Mouse (Mus musculus): Measurements from ENCODE around the gene Dppa4. TPM values are rescaled to one million over a fixed set of nuclear protein-coding genes. Genes with fewer than 3 reads are reported as not detected.
"Not testable (repeated sequence)": the region's sequence is repeated elsewhere in the genome, so short reads cannot be mapped to it uniquely, and the experiment has no call there.

Gene Dppa4
- polyA plus RNA-seq, 1 experiment from 2014 or later = not detected

DNA sequence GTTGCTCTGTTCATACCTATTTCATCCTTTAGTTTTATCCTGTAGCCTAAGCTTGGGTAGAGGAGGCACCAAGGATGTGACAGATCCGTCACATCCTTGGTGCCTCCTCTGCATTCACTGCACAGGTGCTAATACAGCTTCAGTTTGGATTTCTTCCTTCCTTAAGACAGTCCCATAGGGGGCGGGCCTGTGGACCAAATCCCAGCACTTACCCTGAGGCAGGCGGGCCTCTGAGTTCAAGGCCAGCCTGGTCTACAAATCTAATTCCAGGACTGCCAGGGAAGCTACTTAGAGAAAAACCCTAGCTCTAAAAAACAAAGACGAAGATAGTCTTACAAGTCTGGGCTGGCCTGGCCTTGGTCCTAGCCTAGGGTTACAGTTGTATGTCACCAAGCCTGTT lies 2.0 kb downstream of the Dppa4 start:
- no peak overlapping the region for H3K4me2 ChIP-seq
- no peaks in the 10 kb centered on the region for H3K36me3 ChIP-seq
- no peaks in the 10 kb centered on the region for H3K9me3 ChIP-seq (replicated peaks)
- no peak for ATAC-seq (ENCODE audit: insufficient number of reproducible peaks, low FRiP score)
- H3K4me1 ChIP-seq (replicated peaks) = no peaks in the 10 kb centered on the region
- H3K27ac ChIP-seq (ENCODE audit: poor library complexity, severe bottlenecking) = no peak overlapping the region
- no peak overlapping the region for H3K4me3 ChIP-seq
- no peak overlapping the region for H3K9ac ChIP-seq
- H3K27me3 ChIP-seq (replicated peaks) = no peaks in the 10 kb centered on the region
- 86% methylated on average over 4 of the region's 4 CpGs for WGBS

GRCm38 (mm10) chr16:48297384-48298136 lies 14.0 kb downstream of the Dppa4 start:
- Histone ChIP-seq H3K4me2 (no peak overlapping the region), H3K4me1 (replicated peaks) (peaks cover 6% of the 10 kb centered on the region; the same call in 1 of the 2 replicates), H3K27ac (ENCODE audit: poor library complexity, severe bottlenecking) (no peak overlapping the region), H3K27me3 (replicated peaks) (no peaks in the 10 kb centered on the region), H3K9ac (no peak overlapping the region), H3K4me3 (no peak overlapping the region), H3K36me3 (no peaks in the 10 kb centered on the region), H3K9me3 (replicated peaks) (no peaks in the 10 kb centered on the region)
- ATAC-seq (ENCODE audit: insufficient number of reproducible peaks, low FRiP score) = 0 out of 2 replicates have a peak, but pooled peaks have one; percentile 25
- 33% methylated on average over 14 of the region's 14 CpGs for WGBS

GRCm38 (mm10) chr16:48299884-48300283 lies 16.4 kb downstream of the Dppa4 start:
- peaks cover 6% of the 10 kb centered on the region; the same call in 1 of the 2 replicates for H3K4me1 ChIP-seq (replicated peaks)
- 77% methylated on average over 3 of the region's 3 CpGs for WGBS
- no peak overlapping the region for H3K9ac ChIP-seq

GRCm38 (mm10) chr16:48303509-48303908 lies 20.0 kb downstream of the Dppa4 start, which contains the start of gene Dppa2:
Gene Dppa2, plus strand, starts transcription at chr16:48303908.
- Histone ChIP-seq H3K36me3 (no peaks in the 10 kb centered on the region), H3K4me2 (no peak within 1 kb of the TSS), H3K4me1 (replicated peaks) (no peaks in the 10 kb centered on the region), H3K9ac (no peak within 1 kb of the TSS), H3K9me3 (replicated peaks) (no peaks in the 10 kb centered on the region), H3K27ac (ENCODE audit: poor library complexity, severe bottlenecking) (no peak within 1 kb of the TSS), H3K27me3 (replicated peaks) (no peaks in the 10 kb centered on the region), H3K4me3 (no peak within 1 kb of the TSS)
- 79% methylated on average over 7 of the region's 7 CpGs for WGBS
- no peak for ATAC-seq (ENCODE audit: insufficient number of reproducible peaks, low FRiP score)

More at GRCm38 (mm10) chr16:48299884-48300283, 16.4 kb downstream of the Dppa4 start:
- H3K9me3 ChIP-seq (replicated peaks) = no peaks in the 10 kb centered on the region
- no peak overlapping the region for H3K4me3 ChIP-seq
- ATAC-seq (ENCODE audit: insufficient number of reproducible peaks, low FRiP score) = no peak
- no peak overlapping the region for H3K4me2 ChIP-seq
- no peak overlapping the region for H3K27ac ChIP-seq (ENCODE audit: poor library complexity, severe bottlenecking)
- H3K27me3 ChIP-seq (replicated peaks) = no peaks in the 10 kb centered on the region
- no peaks in the 10 kb centered on the region for H3K36me3 ChIP-seq

DNA sequence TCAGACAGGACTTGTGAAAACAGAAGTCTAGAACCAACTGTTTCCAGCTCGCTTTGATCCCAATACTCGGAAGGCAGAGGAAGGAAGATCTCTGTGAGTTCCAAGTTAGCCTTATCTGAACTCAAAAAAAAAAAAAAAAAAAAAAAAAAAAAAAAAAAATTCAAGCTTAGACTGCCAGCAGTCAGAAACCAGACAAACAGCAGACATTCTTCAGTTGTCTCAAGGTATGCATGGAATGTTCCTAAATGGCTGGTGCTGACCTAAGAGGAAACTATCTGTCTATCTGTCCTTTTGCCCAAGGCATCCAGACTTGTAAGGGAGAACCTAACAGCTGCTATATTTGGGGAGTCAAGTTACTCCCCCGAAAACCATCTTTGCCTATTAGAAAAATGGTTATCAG lies 20.4 kb downstream of the Dppa4 start:
- Histone ChIP-seq H3K4me3 (no peak overlapping the region), H3K27me3 (replicated peaks) (no peaks in the 10 kb centered on the region), H3K9me3 (replicated peaks) (no peaks in the 10 kb centered on the region), H3K36me3 (no peaks in the 10 kb centered on the region), H3K27ac (ENCODE audit: poor library complexity, severe bottlenecking) (no peak overlapping the region), H3K4me2 (no peak overlapping the region), H3K4me1 (replicated peaks) (no peaks in the 10 kb centered on the region), H3K9ac (no peak overlapping the region)
- WGBS = 51% methylated on average over 3 of the region's 3 CpGs
- no peak for ATAC-seq (ENCODE audit: insufficient number of reproducible peaks, low FRiP score)

DNA sequence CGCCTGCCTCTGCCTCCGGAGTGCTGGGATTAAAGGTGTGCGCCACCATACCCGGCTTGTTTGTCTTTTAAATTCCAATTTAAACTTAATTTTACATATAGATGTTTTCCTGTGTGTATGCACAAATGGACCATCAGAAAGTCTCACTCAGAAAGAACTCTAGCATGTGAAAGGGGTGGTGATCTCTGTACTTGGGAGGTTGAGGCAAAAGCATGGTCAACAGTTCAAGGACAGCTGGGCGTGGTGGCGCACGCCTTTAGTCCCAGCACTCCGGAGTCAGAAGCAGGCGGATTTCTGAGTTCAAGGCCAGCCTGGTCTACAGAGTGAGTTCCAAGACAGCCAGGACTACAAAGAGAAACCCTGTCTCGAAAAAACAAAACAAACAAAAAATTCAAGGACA lies 25.4 kb downstream of the Dppa4 start:
- not testable (repeated sequence) for H3K4me2 ChIP-seq; H3K4me3 ChIP-seq; H3K4me1 ChIP-seq (replicated peaks); H3K9me3 ChIP-seq (replicated peaks); H3K36me3 ChIP-seq; H3K27ac ChIP-seq (ENCODE audit: poor library complexity, severe bottlenecking); H3K27me3 ChIP-seq (replicated peaks); ATAC-seq (ENCODE audit: insufficient number of reproducible peaks, low FRiP score); H3K9ac ChIP-seq
- 90% methylated on average over 10 of the region's 10 CpGs for WGBS

DNA sequence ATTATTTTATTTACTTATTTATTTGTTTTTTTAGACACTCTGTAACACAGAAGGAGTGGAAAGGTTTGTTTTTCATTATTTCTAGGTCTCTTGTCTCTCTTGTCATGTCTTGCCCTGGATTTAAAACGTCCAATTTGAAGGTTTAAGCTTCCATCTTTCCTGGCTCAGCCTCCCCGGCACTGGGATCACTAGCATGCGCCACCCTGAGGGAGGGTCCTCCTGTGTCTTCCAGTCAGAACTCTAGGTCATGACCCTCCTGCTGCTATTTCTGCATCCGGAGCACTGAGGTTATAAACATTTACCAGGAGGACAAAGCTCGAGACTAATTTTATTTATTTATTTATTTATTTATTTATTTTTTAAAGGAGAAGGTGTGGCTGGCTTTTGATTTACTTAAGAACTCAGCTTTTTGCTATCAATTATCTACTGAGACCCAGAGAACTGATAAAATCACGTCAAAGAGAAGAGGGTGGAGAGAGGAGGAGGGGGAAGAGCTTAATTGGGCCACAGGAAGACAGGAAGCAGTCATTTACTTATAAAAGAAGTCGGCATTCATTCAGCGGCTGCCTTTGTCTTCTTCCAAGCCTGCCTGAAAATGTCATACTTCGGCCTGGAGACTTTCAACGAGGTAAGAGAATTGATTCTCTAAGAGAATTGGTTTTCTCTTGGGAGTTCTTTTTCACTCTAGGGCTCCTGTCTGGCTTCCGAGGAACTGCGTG lies 26.5 kb downstream of the Dppa4 start:
- 77% methylated on average over 12 of the region's 12 CpGs for WGBS
- Histone ChIP-seq H3K4me2 (no peak overlapping the region), H3K9ac (no peak overlapping the region), H3K27me3 (replicated peaks) (no peaks in the 10 kb centered on the region), H3K4me1 (replicated peaks) (no peaks in the 10 kb centered on the region), H3K36me3 (no peaks in the 10 kb centered on the region), H3K9me3 (replicated peaks) (peaks cover 3% of the 10 kb centered on the region; the same call in 1 of the 2 replicates), H3K27ac (ENCODE audit: poor library complexity, severe bottlenecking) (no peak overlapping the region), H3K4me3 (no peak overlapping the region)
- no peak for ATAC-seq (ENCODE audit: insufficient number of reproducible peaks, low FRiP score)

- Histone ChIP-seq H3K4me1 (replicated peaks) (no peaks in the 10 kb centered on the region), H3K9me3 (replicated peaks) (peaks cover 3% of the 10 kb centered on the region; the same call in 1 of the 2 replicates), H3K9ac (no peak overlapping the region), H3K4me3 (no peak overlapping the region), H3K36me3 (no peaks in the 10 kb centered on the region), H3K27me3 (replicated peaks) (no peaks in the 10 kb centered on the region), H3K4me2 (no peak overlapping the region), H3K27ac (ENCODE audit: poor library complexity, severe bottlenecking) (no peak overlapping the region)
- ATAC-seq (ENCODE audit: insufficient number of reproducible peaks, low FRiP score) = no peak
- 81% methylated on average over 3 of the region's 3 CpGs for WGBS
Observed at GRCm38 (mm10) chr16:48315294-48315693, 31.8 kb downstream of the Dppa4 start.

DNA sequence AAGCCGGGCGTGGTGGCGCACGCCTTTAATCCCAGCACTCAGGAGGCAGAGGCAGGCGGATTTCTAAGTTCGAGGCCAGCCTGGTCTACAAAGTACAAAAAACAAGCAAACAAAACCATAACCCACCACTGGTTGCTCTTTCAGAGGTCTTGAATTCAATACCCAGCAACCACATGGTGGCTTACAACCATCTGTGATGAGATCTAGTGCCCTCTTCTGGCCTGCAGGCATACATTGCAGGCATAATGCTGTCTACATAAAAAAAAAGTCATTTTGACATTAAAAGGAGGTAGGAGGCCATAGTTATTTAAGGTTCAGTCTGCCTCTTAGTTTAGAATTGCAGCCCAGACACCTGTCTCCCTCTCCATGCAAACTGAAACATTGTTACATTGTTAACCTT lies 37.2 kb downstream of the Dppa4 start:
- Histone ChIP-seq H3K9ac (no peak overlapping the region), H3K4me3 (no peak overlapping the region), H3K36me3 (no peaks in the 10 kb centered on the region), H3K27ac (ENCODE audit: poor library complexity, severe bottlenecking) (no peak overlapping the region), H3K9me3 (replicated peaks) (no peaks in the 10 kb centered on the region), H3K4me2 (no peak overlapping the region), H3K4me1 (replicated peaks) (no peaks in the 10 kb centered on the region), H3K27me3 (replicated peaks) (no peaks in the 10 kb centered on the region)
- WGBS = 90% methylated on average over 6 of the region's 6 CpGs
- no peak for ATAC-seq (ENCODE audit: insufficient number of reproducible peaks, low FRiP score)

DNA sequence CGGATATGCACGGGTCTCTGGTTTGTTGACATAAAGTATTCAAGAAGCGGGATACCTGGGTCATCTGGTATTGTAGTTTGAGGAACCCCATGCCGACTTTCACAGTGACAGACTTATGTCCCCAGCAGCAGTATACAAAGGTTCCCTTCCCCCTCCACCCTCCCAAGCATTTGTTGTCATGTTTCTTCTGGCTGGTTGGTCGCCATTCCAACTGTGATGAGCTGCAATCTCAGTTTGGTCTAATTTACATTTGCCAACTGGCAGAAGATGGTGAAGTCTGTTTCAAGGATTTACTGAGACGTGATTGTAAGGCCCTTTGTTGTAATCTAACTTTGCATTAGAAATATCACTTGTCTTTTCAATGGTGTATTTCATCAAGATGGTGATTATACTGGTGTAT lies 39.6 kb downstream of the Dppa4 start:
- Histone ChIP-seq H3K36me3 (no peaks in the 10 kb centered on the region), H3K27ac (ENCODE audit: poor library complexity, severe bottlenecking) (no peak overlapping the region), H3K4me1 (replicated peaks) (no peaks in the 10 kb centered on the region), H3K4me3 (no peak overlapping the region), H3K9me3 (replicated peaks) (no peaks in the 10 kb centered on the region), H3K9ac (no peak overlapping the region), H3K4me2 (no peak overlapping the region), H3K27me3 (replicated peaks) (no peaks in the 10 kb centered on the region)
- no peak for ATAC-seq (ENCODE audit: insufficient number of reproducible peaks, low FRiP score)
- 69% methylated on average over 6 of the region's 6 CpGs for WGBS

DNA sequence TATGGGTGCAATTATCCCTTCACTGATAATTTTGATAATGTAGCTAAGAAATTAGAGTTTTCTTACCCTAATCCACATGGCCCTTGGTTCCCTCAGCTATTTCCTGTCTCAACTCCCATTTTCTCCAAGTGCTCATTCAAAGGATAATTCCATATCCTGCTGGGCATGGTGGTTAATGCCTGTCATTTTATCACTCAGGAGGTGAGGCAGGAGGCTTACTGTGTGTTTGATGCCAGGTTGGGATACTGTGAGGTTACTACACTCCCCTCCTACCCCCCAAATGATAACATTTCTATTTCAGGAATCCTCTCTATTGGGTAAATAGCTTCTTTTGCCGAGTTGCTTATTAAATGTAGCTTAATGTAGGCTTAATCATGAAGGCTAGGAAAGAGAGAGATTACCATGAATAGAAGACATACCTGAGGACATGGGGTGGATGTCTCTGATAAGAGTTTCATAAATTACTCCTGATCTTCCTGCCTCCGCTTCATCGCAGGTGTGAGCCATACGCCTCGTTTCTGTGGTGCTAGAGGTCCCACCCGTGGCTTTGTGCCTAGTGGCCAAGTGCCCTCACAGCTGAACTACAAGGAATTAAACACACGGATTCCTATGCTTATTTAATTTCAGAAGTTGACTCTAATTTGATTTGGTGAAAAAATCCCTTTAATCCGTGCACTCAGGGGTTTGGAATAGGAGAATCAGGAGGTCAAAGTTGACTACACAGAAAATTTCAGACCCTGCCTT lies 40.2 kb downstream of the Dppa4 start:
- WGBS = 80% methylated on average over 8 of the region's 8 CpGs
- Histone ChIP-seq H3K9ac (no peak overlapping the region), H3K27me3 (replicated peaks) (no peaks in the 10 kb centered on the region), H3K4me1 (replicated peaks) (no peaks in the 10 kb centered on the region), H3K4me3 (no peak overlapping the region), H3K36me3 (no peaks in the 10 kb centered on the region), H3K27ac (ENCODE audit: poor library complexity, severe bottlenecking) (no peak overlapping the region), H3K9me3 (replicated peaks) (no peaks in the 10 kb centered on the region), H3K4me2 (no peak overlapping the region)
- no peak for ATAC-seq (ENCODE audit: insufficient number of reproducible peaks, low FRiP score)

All from heart, embryonic 12.5 days (tissue).